Mouse (Mus musculus): ENCODE results near the gene Barhl2. TPM values are rescaled to one million over a fixed set of nuclear protein-coding genes. Genes with fewer than 3 reads are reported as not detected.

Barhl2 gene
- polyA plus RNA-seq (2015; fragmentation: Nextera tagmentation; extraction: Ambion mirVana): not detected in 2 replicates

DNA sequence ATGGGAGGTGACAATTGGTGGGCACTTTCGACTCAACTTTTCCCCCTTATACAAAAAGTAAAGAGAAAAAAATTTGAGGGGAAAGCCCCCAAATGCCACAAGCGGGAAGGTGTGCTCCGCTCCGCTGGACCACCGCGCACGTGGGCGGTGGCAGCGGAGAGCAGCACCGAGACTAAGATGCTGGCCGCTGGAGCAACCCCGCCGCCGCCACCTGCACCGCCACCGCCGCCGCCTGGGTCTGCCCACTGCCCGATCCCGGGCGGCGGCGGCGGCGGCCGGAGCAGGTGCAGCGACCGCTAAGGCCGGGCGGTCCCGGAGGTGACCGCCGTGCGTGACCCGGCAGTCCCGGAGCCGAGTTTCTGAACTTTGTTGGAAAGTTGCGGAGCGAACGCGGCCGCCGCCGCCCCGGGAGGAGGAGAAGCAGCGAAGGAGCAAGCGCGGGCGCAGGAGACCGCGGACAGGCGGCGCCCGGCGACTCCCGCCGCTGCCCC, at the start of gene Barhl2:
Gene Barhl2 (minus strand): TSS at position 181 of the 491 bp plus-strand sequence.
- H3K9ac ChIP-seq (ENCODE audit: low read depth, low read length): no peak within 1 kb of the TSS

DNA sequence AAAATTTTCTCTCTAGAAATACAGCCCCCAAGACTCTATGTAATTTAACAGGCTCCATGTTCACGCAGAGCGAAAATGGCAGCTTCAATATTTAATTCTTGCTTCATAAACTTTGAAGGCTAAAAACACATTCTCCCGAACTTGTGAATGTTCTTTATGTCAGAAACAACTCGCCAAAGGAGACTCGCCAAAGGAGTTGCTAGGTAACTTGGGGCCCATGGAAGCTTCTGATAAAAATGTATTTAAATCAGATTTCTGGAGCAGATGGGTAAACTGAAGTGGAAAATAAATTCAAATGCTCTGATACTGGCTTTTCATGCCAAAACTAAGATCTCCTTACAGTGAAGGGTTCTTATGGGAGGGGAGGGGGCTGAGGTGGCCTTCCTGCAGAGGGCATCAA, 48.1 kb upstream of the Barhl2 start:
- Histone ChIP-seq H3K9me3 (replicated peaks; ENCODE audit: low read length) (no peaks in the 10 kb centered on the region), H3K27me3 (ENCODE audit: insufficient read depth, low read length) (no peaks in the 10 kb centered on the region), H3K27ac (no peak overlapping the region), H3K4me3 (replicated peaks; ENCODE audit: low read depth, low read length) (no peak overlapping the region), H3K4me1 (replicated peaks; ENCODE audit: insufficient read depth, low read length) (no peaks in the 10 kb centered on the region), H3K9ac (ENCODE audit: low read depth, low read length) (no peak overlapping the region), H3K4me2 (ENCODE audit: low read length) (no peak overlapping the region), H3K36me3 (ENCODE audit: insufficient read depth, low read length) (no peaks in the 10 kb centered on the region)
- TF ChIP-seq CTCF (IDR thresholded peaks at IDR 0.05; ENCODE audit: low read depth): no peak
- ATAC-seq (replicated peaks; ENCODE audit: low FRiP score, low read depth): no peak
- DNase-seq (ENCODE audit: low spot score): no peak
- 75% methylated on average over 5 of the region's 5 CpGs for WGBS

More for the DNA sequence above, at the start of gene Barhl2:
- H3K27me3 ChIP-seq (ENCODE audit: insufficient read depth, low read length): peaks cover 93% of the 10 kb centered on the region
- H3K27ac ChIP-seq: no peak within 1 kb of the TSS
- peak within 1 kb of the TSS; percentile 70 for H3K4me2 ChIP-seq (ENCODE audit: low read length)
- no peak for TF ChIP-seq CTCF (IDR thresholded peaks at IDR 0.05; ENCODE audit: low read depth)
- H3K36me3 ChIP-seq (ENCODE audit: insufficient read depth, low read length): no peaks in the 10 kb centered on the region
- peak within 1 kb of the TSS; percentile 43 for H3K4me3 ChIP-seq (replicated peaks; ENCODE audit: low read depth, low read length)
- DNase-seq (ENCODE audit: low spot score) (no peak), ATAC-seq (replicated peaks; ENCODE audit: low FRiP score, low read depth) (no peak)
- 1% methylated on average over 40 of the region's 57 CpGs for WGBS
- H3K4me1 ChIP-seq (replicated peaks; ENCODE audit: insufficient read depth, low read length): no peaks in the 10 kb centered on the region; the same call in 1 of the 2 replicates
- H3K9me3 ChIP-seq (replicated peaks; ENCODE audit: low read length): no peaks in the 10 kb centered on the region; the same call in 1 of the 2 replicates

DNA sequence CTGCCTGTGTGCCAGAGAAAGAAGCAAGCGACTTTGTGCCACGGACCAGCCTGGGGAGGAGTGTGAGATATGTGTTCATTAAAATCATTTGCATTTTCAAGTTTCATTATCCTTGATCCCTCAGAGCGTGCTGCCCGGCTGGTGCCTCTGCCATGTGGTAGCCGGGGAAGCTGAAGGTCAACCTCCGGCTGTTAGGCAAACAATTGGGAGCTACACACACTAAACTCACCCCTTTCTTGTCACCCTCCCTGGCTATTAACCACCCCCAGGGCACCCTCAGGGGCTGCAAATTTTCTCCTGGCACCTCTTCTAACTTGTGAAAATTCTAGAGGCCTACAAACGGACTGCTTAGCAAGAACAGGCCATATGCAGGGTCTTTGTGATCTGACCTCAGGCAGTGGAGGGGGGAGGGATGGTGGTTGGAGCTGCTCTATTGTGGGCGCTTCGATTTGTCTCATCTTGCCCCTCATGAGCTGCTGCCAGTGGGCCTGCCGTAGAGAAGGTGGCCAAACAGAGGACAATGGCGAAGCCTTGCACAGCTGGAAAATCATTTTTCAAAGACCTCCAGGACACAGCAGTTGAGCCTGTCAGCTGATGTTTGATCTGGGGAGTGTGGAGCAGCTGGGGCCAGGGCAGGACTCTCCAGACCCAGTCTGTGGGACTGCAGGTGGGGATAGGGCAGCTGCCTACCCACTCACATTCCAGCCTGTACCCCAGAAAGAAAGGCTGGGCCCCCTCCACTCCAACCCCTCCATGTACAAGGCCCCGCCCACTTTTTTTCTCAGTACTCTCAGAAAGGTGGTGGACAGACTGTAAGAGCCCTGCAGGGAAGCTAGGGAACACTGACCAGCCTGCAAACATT, 44.9 kb upstream of the Barhl2 start:
- Histone ChIP-seq H3K9ac (ENCODE audit: low read depth, low read length) (no peak overlapping the region), H3K9me3 (replicated peaks; ENCODE audit: low read length) (no peaks in the 10 kb centered on the region), H3K4me3 (replicated peaks; ENCODE audit: low read depth, low read length) (no peak overlapping the region), H3K4me1 (replicated peaks; ENCODE audit: insufficient read depth, low read length) (no peaks in the 10 kb centered on the region), H3K36me3 (ENCODE audit: insufficient read depth, low read length) (no peaks in the 10 kb centered on the region), H3K4me2 (ENCODE audit: low read length) (no peak overlapping the region), H3K27ac (no peak overlapping the region), H3K27me3 (ENCODE audit: insufficient read depth, low read length) (no peaks in the 10 kb centered on the region)
- ATAC-seq (replicated peaks; ENCODE audit: low FRiP score, low read depth): no peak
- WGBS: 68% methylated on average over 12 of the region's 12 CpGs
- no peak for DNase-seq (ENCODE audit: low spot score)
- TF ChIP-seq CTCF (IDR thresholded peaks at IDR 0.05; ENCODE audit: low read depth): no peak

GRCm38 (mm10) chr5:106502271-106502670, 44.3 kb upstream of the Barhl2 start:
- ATAC-seq (replicated peaks; ENCODE audit: low FRiP score, low read depth): no peak
- no peaks in the 10 kb centered on the region for H3K4me1 ChIP-seq (replicated peaks; ENCODE audit: insufficient read depth, low read length)
- TF ChIP-seq CTCF (IDR thresholded peaks at IDR 0.05; ENCODE audit: low read depth): no peak
- no peak overlapping the region for H3K4me2 ChIP-seq (ENCODE audit: low read length)
- no peaks in the 10 kb centered on the region for H3K36me3 ChIP-seq (ENCODE audit: insufficient read depth, low read length)
- no peak overlapping the region for H3K27ac ChIP-seq
- H3K9me3 ChIP-seq (replicated peaks; ENCODE audit: low read length): no peaks in the 10 kb centered on the region
- no peaks in the 10 kb centered on the region for H3K27me3 ChIP-seq (ENCODE audit: insufficient read depth, low read length)
- DNase-seq (ENCODE audit: low spot score): no peak
- no peak overlapping the region for H3K4me3 ChIP-seq (replicated peaks; ENCODE audit: low read depth, low read length)
- H3K9ac ChIP-seq (ENCODE audit: low read depth, low read length): no peak overlapping the region
- 76% methylated on average over 7 of the region's 7 CpGs for WGBS

DNA sequence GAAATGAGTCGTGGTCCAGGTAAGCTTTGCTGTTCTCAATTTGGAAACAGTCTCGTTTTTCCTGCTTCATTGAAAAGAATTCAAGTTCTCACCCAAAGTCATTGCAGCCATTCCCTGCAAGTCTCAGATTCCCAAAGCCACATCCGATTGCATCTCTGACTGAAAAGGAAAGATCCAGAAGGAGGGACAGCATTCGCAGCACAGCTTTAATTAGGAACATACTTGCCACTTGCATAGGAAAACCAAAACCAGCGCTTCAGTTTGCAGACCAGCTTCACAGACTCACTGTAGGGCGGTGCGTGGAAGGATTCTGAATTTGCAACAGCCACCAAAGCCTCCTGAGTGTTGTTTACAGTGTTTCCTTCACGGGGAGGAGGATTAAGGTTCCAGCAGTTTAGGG, 33.8 kb upstream of the Barhl2 start:
- ATAC-seq (replicated peaks; ENCODE audit: low FRiP score, low read depth): no peak
- no peak for DNase-seq (ENCODE audit: low spot score)
- no peak overlapping the region for H3K9ac ChIP-seq (ENCODE audit: low read depth, low read length)
- TF ChIP-seq CTCF (IDR thresholded peaks at IDR 0.05; ENCODE audit: low read depth): no peak
- no peaks in the 10 kb centered on the region for H3K36me3 ChIP-seq (ENCODE audit: insufficient read depth, low read length)
- no peaks in the 10 kb centered on the region for H3K9me3 ChIP-seq (replicated peaks; ENCODE audit: low read length)
- H3K27me3 ChIP-seq (ENCODE audit: insufficient read depth, low read length): no peaks in the 10 kb centered on the region; the same call in 1 of the 2 replicates
- WGBS: 65% methylated on average over 8 of the region's 8 CpGs
- H3K27ac ChIP-seq: no peak overlapping the region
- no peak overlapping the region for H3K4me2 ChIP-seq (ENCODE audit: low read length)
- no peak overlapping the region for H3K4me3 ChIP-seq (replicated peaks; ENCODE audit: low read depth, low read length)
- H3K4me1 ChIP-seq (replicated peaks; ENCODE audit: insufficient read depth, low read length): no peaks in the 10 kb centered on the region

DNA sequence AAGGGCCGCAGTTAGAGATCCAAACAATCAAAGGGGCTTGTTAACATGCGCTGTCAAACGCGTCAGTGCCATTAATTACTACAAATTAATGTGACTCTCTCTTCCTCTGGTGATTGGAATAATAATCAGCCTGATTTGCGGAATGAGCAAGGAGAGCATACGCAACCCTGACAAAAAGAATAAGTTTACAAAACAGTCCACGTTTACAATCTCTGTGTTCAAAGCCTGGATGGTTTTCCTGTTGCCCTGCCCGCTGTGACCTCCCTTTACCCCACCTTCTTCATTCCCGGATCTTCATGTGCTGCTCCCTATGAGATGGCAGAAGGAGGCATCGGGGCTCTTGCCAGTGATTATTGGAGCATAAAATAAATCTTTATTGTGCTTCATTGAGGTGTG, 14.1 kb upstream of the Barhl2 start:
- Histone ChIP-seq H3K36me3 (ENCODE audit: insufficient read depth, low read length) (no peaks in the 10 kb centered on the region), H3K9me3 (replicated peaks; ENCODE audit: low read length) (no peaks in the 10 kb centered on the region), H3K9ac (ENCODE audit: low read depth, low read length) (no peak overlapping the region), H3K27ac (no peak overlapping the region), H3K4me2 (ENCODE audit: low read length) (no peak overlapping the region), H3K27me3 (ENCODE audit: insufficient read depth, low read length) (peaks cover 86% of the 10 kb centered on the region), H3K4me1 (replicated peaks; ENCODE audit: insufficient read depth, low read length) (no peaks in the 10 kb centered on the region), H3K4me3 (replicated peaks; ENCODE audit: low read depth, low read length) (no peak overlapping the region)
- TF ChIP-seq CTCF (IDR thresholded peaks at IDR 0.05; ENCODE audit: low read depth): no peak
- no peak for DNase-seq (ENCODE audit: low spot score)
- ATAC-seq (replicated peaks; ENCODE audit: low FRiP score, low read depth): no peak
- 5% methylated on average over 10 of the region's 10 CpGs for WGBS

Measured in kidney, postnatal 0 days (tissue).